Mouse (Mus musculus) urinary bladder, postnatal 14 days (tissue): ENCODE results near the gene Cd3e.

ENCODE experiments used
- DNase-seq: peaks from one replicate; pipeline ENCODE4 v3.0.0; 2021; ENCODE audit warnings: low spot score

Gene Cd3e

GRCm38 (mm10) chr9:45015841-45016240 is 6.4 kb upstream of the Cd3e start:
- DNase-seq: no peak

DNA sequence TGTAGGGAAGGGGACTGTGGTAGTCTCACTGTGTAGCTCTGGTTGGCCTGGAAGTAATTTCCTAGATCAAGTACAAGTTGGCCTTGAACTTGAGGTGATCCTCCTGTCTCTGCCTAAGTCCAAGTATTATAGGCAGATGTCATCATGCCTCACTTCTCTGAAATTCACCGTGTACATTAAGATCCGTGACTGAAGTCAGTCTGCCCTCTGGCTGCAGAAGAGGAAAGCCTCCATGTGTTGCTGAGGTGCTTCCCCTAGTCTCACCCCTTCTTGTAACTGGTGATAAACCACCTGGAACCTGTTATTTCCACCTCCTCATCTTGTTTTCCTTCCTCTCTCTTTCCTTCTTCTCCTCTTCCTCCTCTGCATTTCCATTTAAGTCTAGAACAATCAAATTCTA is 5.5 kb upstream of the Cd3e start:
- no peak for DNase-seq

- no peak for DNase-seq
Observed at GRCm38 (mm10) chr9:45011291-45011690, 1.9 kb upstream of the Cd3e start.

GRCm38 (mm10) chr9:45010461-45010860 is 1.0 kb upstream of the Cd3e start:
- no peak for DNase-seq

- no peak for DNase-seq
Observed at GRCm38 (mm10) chr9:45008342-45008741, 1.1 kb downstream of the Cd3e start.

DNA sequence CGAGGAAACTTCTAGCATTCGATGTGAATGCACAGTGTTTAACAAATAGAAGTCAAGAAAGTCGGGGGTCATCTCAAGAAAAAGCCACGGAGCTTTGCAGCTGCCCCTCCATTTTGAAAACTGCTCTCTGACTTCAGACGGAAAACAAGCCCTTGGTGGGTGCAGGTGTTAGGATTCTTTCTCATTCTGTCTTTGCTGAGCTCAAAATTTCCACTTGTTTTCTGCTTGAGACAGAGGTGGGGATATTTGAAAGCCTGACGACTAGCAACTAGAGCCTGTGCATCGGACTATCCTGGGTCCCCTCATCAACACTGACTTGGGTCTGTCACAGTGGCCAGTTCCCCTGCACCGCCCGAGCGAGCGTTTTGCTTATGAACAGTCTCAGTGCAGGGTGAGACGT is 2.0 kb downstream of the Cd3e start:
- DNase-seq: no peak

GRCm38 (mm10) chr9:45000249-45000648 is 9.2 kb downstream of the Cd3e start:
- no peak for DNase-seq

DNA sequence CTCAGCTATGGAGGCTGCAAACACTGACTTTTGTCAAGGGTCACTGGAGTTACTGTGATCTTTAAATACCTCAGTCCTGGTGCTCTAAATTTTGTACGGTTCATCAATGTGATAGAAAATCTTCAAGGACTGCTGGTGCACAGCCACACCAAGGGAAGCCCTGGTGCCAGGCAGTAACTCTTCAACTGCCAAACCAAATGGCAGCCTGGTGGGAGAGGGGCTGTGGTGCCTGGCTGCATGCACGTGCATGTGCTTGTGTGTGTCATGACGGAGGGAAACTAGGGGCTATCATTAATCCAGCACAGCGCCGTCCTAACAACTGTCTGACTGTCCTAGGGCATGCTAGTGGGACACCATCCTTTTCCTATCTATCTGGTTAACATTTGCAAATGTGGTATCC is 9.7 kb downstream of the Cd3e start:
- DNase-seq: no peak

DNA sequence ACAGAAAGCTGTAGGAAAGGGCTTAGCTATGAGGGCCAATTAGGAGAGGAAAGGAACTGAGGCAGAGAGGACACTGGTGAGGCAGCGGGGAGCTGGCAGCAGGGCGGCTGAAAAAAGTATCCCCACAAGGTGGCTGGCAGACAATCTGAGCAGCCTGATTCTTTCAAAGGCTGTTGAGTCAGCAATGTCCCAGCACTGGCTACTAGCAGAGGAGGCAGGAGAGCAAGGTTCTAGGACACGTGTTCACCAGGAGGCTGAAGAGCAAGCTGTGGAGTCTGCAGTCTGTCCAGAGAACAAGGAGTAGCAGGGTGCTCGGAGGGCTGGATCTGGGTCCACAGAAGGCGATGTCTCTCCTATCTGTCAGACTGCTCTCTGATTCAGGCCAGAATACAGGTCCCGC is 10.3 kb downstream of the Cd3e start:
- DNase-seq: no peak

DNA sequence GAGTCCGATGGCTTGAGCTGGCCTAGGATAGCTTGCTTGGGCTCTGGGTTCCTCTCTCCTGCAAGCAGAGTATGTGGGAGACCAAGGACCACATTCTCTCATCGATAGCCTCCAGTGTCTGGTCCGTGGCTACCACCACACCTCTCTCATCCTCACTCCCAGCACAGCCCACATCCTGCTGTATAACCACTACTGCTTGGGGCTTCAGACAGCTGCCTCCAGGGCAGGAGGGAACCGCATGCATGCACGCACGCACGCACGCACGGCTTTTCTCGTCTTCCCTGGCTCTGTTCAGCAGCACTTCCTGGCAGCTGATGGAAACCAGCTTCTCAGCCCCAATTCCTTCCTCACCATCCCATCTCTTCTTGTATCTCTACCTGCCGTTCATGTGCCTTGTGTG is 11.3 kb downstream of the Cd3e start:
- no peak for DNase-seq

GRCm38 (mm10) chr9:44996590-44996989 is 12.8 kb downstream of the Cd3e start:
- DNase-seq: no peak

- DNase-seq: no peak
Observed at GRCm38 (mm10) chr9:44994962-44995361, 14.5 kb downstream of the Cd3e start.

DNA sequence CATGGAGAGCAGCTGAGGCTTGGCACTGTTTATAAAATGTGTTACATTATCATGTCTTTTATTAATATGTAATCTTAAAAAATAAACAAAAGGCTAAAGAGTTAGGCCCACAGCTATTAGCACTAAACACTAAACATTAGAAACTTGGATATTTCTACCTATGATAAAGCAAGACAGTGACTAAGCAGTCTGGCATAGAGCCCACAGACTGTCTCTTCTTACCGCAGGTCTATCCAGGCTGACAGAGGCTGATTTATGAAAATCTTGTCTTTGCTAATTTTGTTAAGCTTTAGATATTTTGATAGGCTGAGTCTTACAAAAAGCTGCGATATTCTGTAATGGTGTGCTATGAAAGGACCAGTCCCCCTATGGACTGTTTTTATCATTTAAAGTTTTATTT is 16.2 kb downstream of the Cd3e start:
- DNase-seq: no peak

GRCm38 (mm10) chr9:44992271-44992670 is 17.2 kb downstream of the Cd3e start:
- no peak for DNase-seq

- no peak for DNase-seq
Observed at GRCm38 (mm10) chr9:44991821-44992220, 17.6 kb downstream of the Cd3e start.

GRCm38 (mm10) chr9:44986976-44987375 is 22.5 kb downstream of the Cd3e start:
- DNase-seq: no peak

GRCm38 (mm10) chr9:44986242-44986781 is 23.1 kb downstream of the Cd3e start:
- no peak for DNase-seq

GRCm38 (mm10) chr9:44985721-44986161 is 23.7 kb downstream of the Cd3e start:
- no peak for DNase-seq

DNA sequence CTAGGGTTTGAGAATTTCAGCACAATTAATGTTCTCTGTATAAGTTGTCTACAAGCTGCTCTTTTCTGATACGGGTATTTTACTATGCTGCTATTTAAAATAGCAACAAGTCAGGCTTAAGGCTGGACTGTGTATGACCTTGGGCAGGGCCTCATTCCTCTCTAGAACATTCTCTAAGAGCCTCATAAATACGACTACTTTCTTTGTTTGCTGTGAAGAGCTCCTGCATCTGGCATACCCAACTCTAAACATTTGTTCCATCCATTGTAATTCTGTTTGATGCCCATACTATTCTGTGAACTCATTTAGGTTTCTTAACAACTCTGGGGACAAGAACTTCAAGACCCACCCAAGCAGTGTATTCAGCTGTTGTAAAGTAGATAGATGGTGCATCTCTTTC is 26.4 kb downstream of the Cd3e start:
- DNase-seq: no peak

DNA sequence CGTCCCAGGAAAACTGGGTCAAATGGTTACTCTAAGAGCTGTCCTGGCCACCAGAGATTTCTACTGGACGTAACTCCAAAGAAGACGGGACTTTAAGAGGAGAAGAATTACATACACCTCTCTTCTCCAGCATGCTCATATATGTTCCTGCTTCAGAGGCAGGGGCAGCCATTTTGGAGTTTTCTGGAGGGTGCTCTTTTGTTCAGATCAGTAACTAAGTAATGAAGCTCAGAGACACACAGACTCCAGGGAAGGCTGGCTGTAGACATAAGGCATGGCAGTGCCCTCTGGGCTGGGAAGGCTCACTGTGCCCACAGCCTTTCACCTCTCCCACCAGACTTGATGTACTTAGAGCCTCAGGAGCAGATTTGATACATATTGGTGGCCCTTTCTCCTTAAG is 26.9 kb downstream of the Cd3e start:
- DNase-seq: no peak

- DNase-seq: no peak
Observed at GRCm38 (mm10) chr9:44982081-44982480, 27.3 kb downstream of the Cd3e start.

DNA sequence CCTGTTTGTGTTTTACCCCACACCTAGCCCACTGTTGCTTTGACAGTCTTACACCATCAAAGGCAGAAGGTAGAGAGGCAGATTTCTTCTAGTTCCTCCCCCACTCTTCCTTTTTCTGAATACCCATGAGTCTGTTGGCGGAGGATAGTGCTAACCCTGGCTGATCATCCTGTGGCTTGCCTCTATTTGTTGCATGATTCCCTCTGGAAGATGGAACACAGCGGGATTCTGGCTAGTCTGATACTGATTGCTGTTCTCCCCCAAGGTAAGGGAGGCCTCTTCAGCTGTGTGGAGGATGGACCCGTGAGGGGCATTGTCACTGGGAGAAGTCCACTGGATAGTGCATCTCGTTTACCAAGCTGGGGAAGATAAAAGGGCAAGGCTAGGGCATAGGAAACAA is 27.8 kb downstream of the Cd3e start, which contains the start of gene Cd3d:
Gene Cd3d (plus strand): TSS at position 111 of the 400 bp plus-strand sequence.
- DNase-seq: no peak

GRCm38 (mm10) chr9:44981104-44981503 is 28.3 kb downstream of the Cd3e start:
- DNase-seq: no peak

GRCm38 (mm10) chr9:44980242-44980641 is 29.2 kb downstream of the Cd3e start, which contains the start of gene Cd3g:
Gene Cd3g, minus strand, starts transcription at chr9:44980431.
- DNase-seq: no peak

- DNase-seq: no peak
Observed at GRCm38 (mm10) chr9:44979806-44980205, 29.6 kb downstream of the Cd3e start.
